Mouse (Mus musculus): ENCODE results near the gene Elp5. TPM values are rescaled to one million over a fixed set of nuclear protein-coding genes. Genes with fewer than 3 reads are reported as not detected.

Elp5 gene
- polyA plus RNA-seq, 1 experiment: 1.9 TPM

- TF ChIP-seq GATA1 (IDR thresholded peaks at IDR 0.05; ENCODE audit: low read length) (no peak), TAL1 (IDR thresholded peaks at IDR 0.05; ENCODE audit: low read length) (no peak)
- Histone ChIP-seq H3K36me3 (ENCODE audit: control insufficient read depth) (no peaks in the 10 kb centered on the region), H3K4me1 (ENCODE audit: control insufficient read depth) (peaks cover 32% of the 10 kb centered on the region), H3K4me3 (replicated peaks) (no peak overlapping the region), H3K9me3 (ENCODE audit: control insufficient read depth, low read length) (peaks cover 3% of the 10 kb centered on the region; the same call in 1 of the 2 replicates), H3K27me3 (ENCODE audit: control insufficient read depth) (peaks cover 75% of the 10 kb centered on the region)
These were observed 41.8 kb upstream of the Elp5 start for GRCm38 (mm10) chr11:70024151-70024514.

- TF ChIP-seq TAL1 (IDR thresholded peaks at IDR 0.05; ENCODE audit: low read length) (no peak), GATA1 (IDR thresholded peaks at IDR 0.05; ENCODE audit: low read length) (no peak)
- H3K27me3 ChIP-seq (ENCODE audit: control insufficient read depth): peaks cover 72% of the 10 kb centered on the region
- peaks cover 32% of the 10 kb centered on the region for H3K4me1 ChIP-seq (ENCODE audit: control insufficient read depth)
- no peaks in the 10 kb centered on the region for H3K36me3 ChIP-seq (ENCODE audit: control insufficient read depth)
- no peak overlapping the region for H3K4me3 ChIP-seq (replicated peaks)
- H3K9me3 ChIP-seq (ENCODE audit: control insufficient read depth, low read length): peaks cover 3% of the 10 kb centered on the region; the same call in 1 of the 2 replicates
These were observed 41.3 kb upstream of the Elp5 start for GRCm38 (mm10) chr11:70023481-70024150.

- peaks cover 53% of the 10 kb centered on the region for H3K27me3 ChIP-seq (ENCODE audit: control insufficient read depth)
- no peaks in the 10 kb centered on the region for H3K36me3 ChIP-seq (ENCODE audit: control insufficient read depth)
These were observed 39.2 kb upstream of the Elp5 start for GRCm38 (mm10) chr11:70021264-70022132.

GRCm38 (mm10) chr11:70020731-70021263 is 38.5 kb upstream of the Elp5 start:
- peaks cover 3% of the 10 kb centered on the region; the same call in 1 of the 2 replicates for H3K9me3 ChIP-seq (ENCODE audit: control insufficient read depth, low read length)
- H3K4me1 ChIP-seq (ENCODE audit: control insufficient read depth): peaks cover 44% of the 10 kb centered on the region
- H3K4me3 ChIP-seq (replicated peaks): peak overlapping the region; percentile 67
- peaks cover 46% of the 10 kb centered on the region for H3K27me3 ChIP-seq (ENCODE audit: control insufficient read depth)
- no peak for TF ChIP-seq GATA1 (IDR thresholded peaks at IDR 0.05; ENCODE audit: low read length)
- TF ChIP-seq TAL1 (IDR thresholded peaks at IDR 0.05; ENCODE audit: low read length): no peak
- no peaks in the 10 kb centered on the region for H3K36me3 ChIP-seq (ENCODE audit: control insufficient read depth)

More at GRCm38 (mm10) chr11:70021264-70022132, 39.2 kb upstream of the Elp5 start:
- peaks cover 41% of the 10 kb centered on the region for H3K4me1 ChIP-seq (ENCODE audit: control insufficient read depth)
- H3K9me3 ChIP-seq (ENCODE audit: control insufficient read depth, low read length): peaks cover 3% of the 10 kb centered on the region; the same call in 1 of the 2 replicates
- H3K4me3 ChIP-seq (replicated peaks): peak overlapping the region; percentile 67
- TF ChIP-seq TAL1 (IDR thresholded peaks at IDR 0.05; ENCODE audit: low read length): no peak
- no peak for TF ChIP-seq GATA1 (IDR thresholded peaks at IDR 0.05; ENCODE audit: low read length)

GRCm38 (mm10) chr11:70020022-70020631 is 37.8 kb upstream of the Elp5 start:
- peaks cover 51% of the 10 kb centered on the region for H3K4me1 ChIP-seq (ENCODE audit: control insufficient read depth)
- peaks cover 3% of the 10 kb centered on the region; the same call in 1 of the 2 replicates for H3K9me3 ChIP-seq (ENCODE audit: control insufficient read depth, low read length)
- H3K36me3 ChIP-seq (ENCODE audit: control insufficient read depth): no peaks in the 10 kb centered on the region
- TF ChIP-seq GATA1 (IDR thresholded peaks at IDR 0.05; ENCODE audit: low read length) (no peak), TAL1 (IDR thresholded peaks at IDR 0.05; ENCODE audit: low read length) (no peak)
- H3K4me3 ChIP-seq (replicated peaks): no peak overlapping the region
- H3K27me3 ChIP-seq (ENCODE audit: control insufficient read depth): peaks cover 39% of the 10 kb centered on the region

GRCm38 (mm10) chr11:70019495-70020021 is 37.2 kb upstream of the Elp5 start:
- H3K27me3 ChIP-seq (ENCODE audit: control insufficient read depth): peaks cover 33% of the 10 kb centered on the region
- no peak for TF ChIP-seq TAL1 (IDR thresholded peaks at IDR 0.05; ENCODE audit: low read length)
- no peak for TF ChIP-seq GATA1 (IDR thresholded peaks at IDR 0.05; ENCODE audit: low read length)
- H3K4me3 ChIP-seq (replicated peaks): no peak overlapping the region
- no peaks in the 10 kb centered on the region; the same call in 1 of the 2 replicates for H3K36me3 ChIP-seq (ENCODE audit: control insufficient read depth)
- peaks cover 56% of the 10 kb centered on the region for H3K4me1 ChIP-seq (ENCODE audit: control insufficient read depth)
- peaks cover 3% of the 10 kb centered on the region; the same call in 1 of the 2 replicates for H3K9me3 ChIP-seq (ENCODE audit: control insufficient read depth, low read length)

- Histone ChIP-seq H3K4me1 (ENCODE audit: control insufficient read depth) (peaks cover 67% of the 10 kb centered on the region), H3K36me3 (ENCODE audit: control insufficient read depth) (peaks cover 12% of the 10 kb centered on the region), H3K9me3 (ENCODE audit: control insufficient read depth, low read length) (peaks cover 3% of the 10 kb centered on the region; the same call in 1 of the 2 replicates), H3K27me3 (ENCODE audit: control insufficient read depth) (peaks cover 21% of the 10 kb centered on the region), H3K4me3 (replicated peaks) (peak overlapping the region; percentile 35)
- TF ChIP-seq GATA1 (IDR thresholded peaks at IDR 0.05; ENCODE audit: low read length) (no peak), TAL1 (IDR thresholded peaks at IDR 0.05; ENCODE audit: low read length) (no peak)
These were observed 36.0 kb upstream of the Elp5 start for GRCm38 (mm10) chr11:70018131-70018990.
